Mouse (Mus musculus) bone marrow macrophage, adult 2 months (primary cell): ENCODE results near the gene Amy1.

Source experiments
- CTCF ChIP-seq: IDR thresholded peaks from 2 replicates; pipeline ENCODE4 v1.5.1; 2012; ENCODE audit warnings: low read depth, mild to moderate bottlenecking, low read length, moderate library complexity
- POLR2A ChIP-seq: IDR thresholded peaks from 2 replicates; pipeline ENCODE4 v1.6.1; 2012; ENCODE audit warnings: mild to moderate bottlenecking, low read depth, low read length, borderline replicate concordance

GRCm38 (mm10) chr3:113606599-113606998 lies at the start of gene Amy1:
- TF ChIP-seq POLR2A (no peak), CTCF (no peak)
